Mouse (Mus musculus) liver, adult 2 months (tissue): Measurements from ENCODE around the gene Fam181b. TPM values are rescaled to one million over a fixed set of nuclear protein-coding genes. Genes with fewer than 3 reads are reported as not detected.
A peak's percentile ranks its signal among the peaks of the same experiment; 100 is the strongest.

Experiments used
- DNase-seq: peaks from one replicate; pipeline ENCODE4 v3.0.0-alpha.2; 2011; ENCODE audit warnings: low read depth, low spot score; ENCODE audit errors: extremely low read depth
- H3K27ac ChIP-seq: fragments of 200-500 bp; replicated peaks from 2 replicates; pipeline ENCODE4 v1.5.1; 2012; ENCODE audit warnings: low read depth, mild to moderate bottlenecking, control low read depth, inconsistent platforms, low read length; ENCODE audit not compliant: insufficient read depth
- H3K27me3 ChIP-seq: fragments of 200-500 bp; 2 replicates; pipeline ENCODE4 v1.6.1; 2012; ENCODE audit warnings: mild to moderate bottlenecking, moderate library complexity, low read length, inconsistent platforms; ENCODE audit not compliant: control insufficient read depth, insufficient read depth
- H3K36me3 ChIP-seq: fragments of 200-500 bp; 2 replicates; pipeline ENCODE4 v1.6.1; 2012; ENCODE audit warnings: low read length, inconsistent platforms; ENCODE audit not compliant: control insufficient read depth, insufficient read depth
- H3K4me1 ChIP-seq: fragments of 200-500 bp; 2 replicates; pipeline ENCODE4 v1.6.1; 2011; ENCODE audit warnings: low read length; ENCODE audit not compliant: control insufficient read depth, insufficient read depth
- H3K4me3 ChIP-seq: fragments of 200-500 bp; 2 replicates; pipeline ENCODE4 v1.5.1; 2011; ENCODE audit warnings: low read depth, mild to moderate bottlenecking, control low read depth, low read length, moderate library complexity; ENCODE audit not compliant: insufficient read depth
- H3K79me2 ChIP-seq: fragments of 200-500 bp; 2 replicates; pipeline ENCODE4 v1.6.1; 2012; ENCODE audit warnings: inconsistent platforms, mild to moderate bottlenecking, low read length, moderate library complexity; ENCODE audit not compliant: control insufficient read depth, insufficient read depth
- H3K9ac ChIP-seq: fragments of 200-500 bp; 2 replicates; pipeline ENCODE4 v1.6.1; 2012; ENCODE audit warnings: low read depth, mild to moderate bottlenecking, control low read depth, inconsistent platforms, low read length
- CTCF ChIP-seq: fragments of 200-500 bp; IDR thresholded peaks from 2 replicates; pipeline ENCODE4 v1.5.1; 2011; ENCODE audit warnings: low read depth, low read length, control low read depth
- POLR2A ChIP-seq: fragments of 200-500 bp; IDR thresholded peaks from 2 replicates; pipeline ENCODE4 v1.6.1; 2011; ENCODE audit warnings: low read length, control low read depth; ENCODE audit not compliant: insufficient read depth; ENCODE audit errors: extremely low read depth
- WGBS: fragments of 180-500 bp; shearing (Covaris S2); methylation state at CpG from one replicate; pipeline ENCODE4 v1.1.7; 2018; 5-methylcytosine and 5-hydroxymethylcytosine counted together
- polyA plus RNA-seq: library from polyadenylated mRNA; depleted of rRNA; stranded (reverse); fragments of >200 nt; gene quantifications from 2 replicates; pipeline ENCODE4 v1.2.3, GENCODE M21; 2012; rRNA removed
- total RNA-seq: library from RNA; depleted of rRNA; stranded (reverse); fragments of >200 nt; gene quantifications from 2 replicates; pipeline ENCODE4 v1.2.3, GENCODE M21; 2014; rRNA removed

Fam181b gene
- total and polyA plus RNA-seq, 2 experiments: 0.09 to 0.12 TPM

DNA sequence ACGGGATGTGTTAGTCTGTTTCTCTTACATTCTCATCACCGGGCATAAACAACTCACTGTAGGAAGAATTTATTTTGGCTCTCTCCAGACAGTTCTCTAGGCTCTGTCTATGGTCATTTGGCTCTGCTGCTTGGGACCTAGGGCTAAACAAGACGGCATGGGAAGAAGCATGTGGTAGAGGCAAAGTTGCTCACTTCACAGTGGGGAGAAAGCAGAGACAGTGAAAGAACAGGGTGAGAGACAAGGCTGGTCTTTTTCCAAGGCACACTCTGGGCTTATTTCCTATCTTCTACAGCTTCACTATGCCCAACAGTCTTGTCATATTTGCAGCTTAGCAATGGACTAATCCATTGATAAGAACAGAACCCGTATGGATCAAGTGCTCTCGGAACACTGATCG lies 31.4 kb downstream of the Fam181b start:
- no peaks in the 10 kb centered on the region for H3K27me3 ChIP-seq
- H3K4me3 ChIP-seq: no peak overlapping the region
- peak; percentile 0 for DNase-seq
- H3K9ac ChIP-seq: no peak overlapping the region
- H3K27ac ChIP-seq: no peak overlapping the region
- H3K79me2 ChIP-seq: no peaks in the 10 kb centered on the region
- 87% methylated on average over 6 of the region's 6 CpGs for WGBS
- no peak for TF ChIP-seq POLR2A
- TF ChIP-seq CTCF: no peak
- no peaks in the 10 kb centered on the region for H3K4me1 ChIP-seq
- H3K36me3 ChIP-seq: no peaks in the 10 kb centered on the region

DNA sequence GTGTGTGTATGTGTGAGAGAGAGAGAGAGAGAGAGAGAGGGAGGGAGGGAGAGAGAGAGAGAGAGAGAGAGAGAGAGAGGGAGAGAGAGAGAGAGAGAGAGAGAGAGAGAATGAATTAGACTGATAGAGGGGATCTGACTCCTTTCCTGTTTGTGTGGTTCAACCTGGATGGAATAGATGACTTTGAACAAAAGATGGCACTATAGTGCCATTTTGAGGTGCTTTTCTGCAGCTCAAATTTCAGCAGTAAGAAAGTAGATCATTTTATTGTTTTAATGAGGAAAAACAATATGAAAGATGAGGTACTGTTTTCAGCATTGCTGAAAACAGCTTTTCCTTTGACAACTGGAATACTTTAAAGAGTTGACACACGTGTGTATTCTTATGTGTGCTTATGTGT lies 37.9 kb downstream of the Fam181b start:
- DNase-seq: no peak
- 46% methylated on average over 1 of the region's 1 CpGs for WGBS
- H3K4me1 ChIP-seq: no peaks in the 10 kb centered on the region
- H3K79me2 ChIP-seq: no peaks in the 10 kb centered on the region
- no peak overlapping the region for H3K27ac ChIP-seq
- H3K36me3 ChIP-seq: no peaks in the 10 kb centered on the region
- no peak overlapping the region for H3K4me3 ChIP-seq
- TF ChIP-seq POLR2A (no peak), CTCF (no peak)
- H3K9ac ChIP-seq: no peak overlapping the region
- H3K27me3 ChIP-seq: no peaks in the 10 kb centered on the region

DNA sequence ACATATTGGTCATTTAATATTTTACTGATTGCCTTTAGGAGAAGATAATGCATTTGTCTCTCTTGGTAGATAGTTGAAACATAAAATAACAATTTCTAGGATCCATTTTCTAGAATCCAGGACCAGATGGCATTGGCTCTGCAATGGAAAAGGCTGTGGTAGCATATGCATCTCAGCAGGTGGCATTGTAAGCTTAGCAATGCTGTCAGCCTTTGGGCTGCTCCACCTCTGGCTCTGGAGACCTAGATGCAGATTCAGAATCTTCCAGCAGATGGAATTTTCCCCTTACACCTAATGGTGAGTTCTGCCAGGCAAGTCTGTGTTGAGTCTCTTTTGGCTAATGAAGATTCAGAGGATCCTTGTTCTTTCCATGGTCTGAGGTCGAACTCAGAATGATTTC lies 44.3 kb downstream of the Fam181b start:
- Histone ChIP-seq H3K27me3 (no peaks in the 10 kb centered on the region), H3K36me3 (no peaks in the 10 kb centered on the region), H3K9ac (no peak overlapping the region), H3K4me1 (no peaks in the 10 kb centered on the region), H3K79me2 (no peaks in the 10 kb centered on the region), H3K4me3 (no peak overlapping the region), H3K27ac (no peak overlapping the region)
- 59% methylated on average over 1 of the region's 1 CpGs for WGBS
- DNase-seq: no peak
- TF ChIP-seq POLR2A (no peak), CTCF (no peak)

Other genes with a start within 250 kb of the Fam181b start
- 0.87 and 1.0 TPM in 2 replicates for gene Ddias, start 205.6 kb upstream of the Fam181b start, total RNA-seq
- 0.06 and 0.21 TPM in 2 replicates for gene Ddias, start 205.6 kb upstream of the Fam181b start, polyA plus RNA-seq
- gene Prcp, start 205.4 kb upstream of the Fam181b start, total RNA-seq: 6.2 and 6.6 TPM in 2 replicates
- gene Prcp, start 205.4 kb upstream of the Fam181b start, polyA plus RNA-seq: 4.2 and 4.6 TPM in 2 replicates